Mouse (Mus musculus) lung, postnatal 0 days (tissue): ENCODE results near the gene Pias3. TPM values are rescaled to one million over a fixed set of nuclear protein-coding genes. Genes with fewer than 3 reads are reported as not detected.
"Not testable (repeated sequence)": the region's sequence is repeated elsewhere in the genome, so short reads cannot be mapped to it uniquely, and the experiment has no call there.

Experiments used
- ATAC-seq: fragments of 200-750 bp; cut with Nextera tagmentation; 2 replicates; pipeline ENCODE4 v1.8.0; 2017; ENCODE audit warnings: moderate library complexity
- DNase-seq: peaks from one replicate; pipeline ENCODE4 v3.0.0-alpha.2; 2016; ENCODE audit warnings: low spot score
- H3K27ac ChIP-seq: fragments of 300-500 bp; sonication (generic); 2 replicates; pipeline ENCODE4 v1.5.1; 2014; ENCODE audit warnings: antibody characterized with exemption, mild to moderate bottlenecking, low read length, mixed read lengths
- H3K27me3 ChIP-seq: fragments of 300-500 bp; sonication (generic); replicated peaks from 2 replicates; pipeline ENCODE4 v1.6.1; 2014; ENCODE audit warnings: low read length, mixed read lengths; ENCODE audit not compliant: insufficient read depth
- H3K36me3 ChIP-seq: fragments of 300-500 bp; sonication (generic); 2 replicates; pipeline ENCODE4 v1.6.1; 2014; ENCODE audit warnings: low read length, mixed read lengths; ENCODE audit not compliant: insufficient read depth
- H3K4me1 ChIP-seq: fragments of 300-500 bp; sonication (generic); 2 replicates; pipeline ENCODE4 v1.6.1; 2014; ENCODE audit warnings: antibody characterized with exemption, low read depth, low read length, mixed read lengths; ENCODE audit not compliant: insufficient read depth
- H3K4me2 ChIP-seq: fragments of 300-500 bp; sonication (generic); replicated peaks from 2 replicates; pipeline ENCODE4 v1.6.1; 2014; ENCODE audit warnings: low read depth, mild to moderate bottlenecking, low read length, moderate library complexity, mixed read lengths
- H3K4me3 ChIP-seq: fragments of 300-500 bp; sonication (generic); 2 replicates; pipeline ENCODE4 v1.5.1; 2014; ENCODE audit warnings: low read depth, low read length
- H3K9ac ChIP-seq: fragments of 300-500 bp; sonication (generic); replicated peaks from 2 replicates; pipeline ENCODE4 v1.6.1; 2014; ENCODE audit warnings: low read depth, mild to moderate bottlenecking
- H3K9me3 ChIP-seq: fragments of 300-500 bp; sonication (generic); 2 replicates; pipeline ENCODE4 v1.6.1; 2016; ENCODE audit warnings: low read length, mixed read lengths
- CTCF ChIP-seq: IDR thresholded peaks from 2 replicates; pipeline ENCODE4 v1.5.1; 2016; ENCODE audit warnings: antibody characterized with exemption, mild to moderate bottlenecking
- EP300 ChIP-seq: IDR thresholded peaks from 2 replicates; pipeline ENCODE4 v1.6.1; 2016; ENCODE audit warnings: antibody characterized with exemption, mild to moderate bottlenecking, control low read depth
- WGBS: fragments of 180-500 bp; shearing (Covaris S2); extraction: QIAGEN DNeasy Blood & Tissue Kit; methylation state at CpG from one replicate; pipeline ENCODE4 v1.1.7; 2014; 5-methylcytosine and 5-hydroxymethylcytosine counted together
- polyA plus RNA-seq: library from polyadenylated mRNA; unstranded; fragments of >200 nt; fragmentation: Nextera tagmentation; extraction: Ambion mirVana; gene quantifications from 2 replicates; pipeline ENCODE4 v1.2.1, GENCODE M21; 2015

The Pias3 gene
- polyA plus RNA-seq, 1 experiment from 2014 or later, result 31.1 TPM

DNA sequence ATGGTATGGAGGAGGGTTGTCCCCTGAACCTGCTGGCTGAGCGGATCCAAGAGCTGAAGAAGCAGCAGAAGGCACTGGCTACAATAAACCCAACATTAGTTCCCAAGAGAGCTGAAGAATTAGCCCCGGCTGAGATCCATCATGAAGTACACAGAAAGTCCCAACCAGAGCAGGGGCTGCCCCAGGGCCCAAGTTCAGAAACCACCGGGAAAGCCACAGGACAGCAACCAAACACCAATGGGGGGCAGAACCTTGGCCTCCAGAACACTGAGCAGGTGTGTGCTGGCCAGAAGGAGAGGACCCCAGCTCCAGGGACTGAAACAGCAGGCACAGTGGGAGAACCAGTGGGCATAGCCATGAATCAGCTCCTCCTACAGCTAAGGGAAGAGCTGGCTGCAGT lies 12.7 kb upstream of the Pias3 start:
- no peak for TF ChIP-seq EP300
- no peak for TF ChIP-seq CTCF
- Histone ChIP-seq H3K4me2 (no peak overlapping the region), H3K9ac (no peak overlapping the region), H3K9me3 (no peaks in the 10 kb centered on the region), H3K4me1 (no peaks in the 10 kb centered on the region), H3K36me3 (no peaks in the 10 kb centered on the region), H3K27me3 (peaks cover 8% of the 10 kb centered on the region; the same call in 1 of the 2 replicates), H3K4me3 (no peak overlapping the region), H3K27ac (no peak overlapping the region)
- DNase-seq (no peak), ATAC-seq (no peak)
- WGBS, result 81% methylated on average over 3 of the region's 3 CpGs

DNA sequence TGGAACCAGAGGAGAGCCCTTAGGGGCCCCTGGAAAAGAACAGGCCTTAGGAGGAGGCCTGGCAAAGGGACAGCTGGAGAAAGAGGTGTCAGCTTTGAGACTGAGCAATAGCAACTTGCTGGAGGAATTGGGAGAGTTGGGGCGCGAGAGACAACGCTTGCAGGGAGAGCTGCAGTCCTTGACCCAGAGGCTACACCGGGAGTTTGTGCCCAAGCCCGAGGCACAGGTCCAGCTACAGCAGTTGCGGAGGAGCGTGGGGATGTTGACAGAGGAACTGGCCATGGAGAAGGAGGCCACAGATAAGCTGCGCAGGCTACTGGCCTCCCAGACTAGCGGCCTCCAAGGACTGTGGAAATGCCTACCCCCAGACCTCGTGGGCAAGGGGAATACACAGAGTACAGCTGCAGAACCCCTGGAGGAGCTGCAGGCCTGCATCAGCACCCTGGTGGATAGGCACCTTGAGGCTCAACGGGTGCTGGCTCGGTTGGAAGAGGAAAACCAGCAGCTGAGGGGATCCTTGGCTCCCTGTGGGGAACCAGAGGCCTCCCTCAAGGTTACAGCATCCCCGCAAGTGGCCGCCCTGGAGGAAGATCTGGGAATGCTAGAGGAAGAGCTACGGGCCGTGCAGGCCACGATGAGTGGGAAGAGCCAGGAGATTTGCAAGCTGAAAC lies 11.9 kb upstream of the Pias3 start:
- Histone ChIP-seq H3K9ac (no peak overlapping the region), H3K9me3 (no peaks in the 10 kb centered on the region), H3K4me2 (peak overlapping the region; percentile 43), H3K36me3 (no peaks in the 10 kb centered on the region), H3K4me1 (no peaks in the 10 kb centered on the region), H3K4me3 (peak overlapping the region; percentile 5; the same call in 1 of the 2 replicates), H3K27ac (no peak overlapping the region), H3K27me3 (peaks cover 8% of the 10 kb centered on the region; the same call in 1 of the 2 replicates)
- DNase-seq, result no peak
- TF ChIP-seq CTCF (no peak), EP300 (no peak)
- ATAC-seq, result no peak
- 40% methylated on average over 17 of the region's 17 CpGs for WGBS

DNA sequence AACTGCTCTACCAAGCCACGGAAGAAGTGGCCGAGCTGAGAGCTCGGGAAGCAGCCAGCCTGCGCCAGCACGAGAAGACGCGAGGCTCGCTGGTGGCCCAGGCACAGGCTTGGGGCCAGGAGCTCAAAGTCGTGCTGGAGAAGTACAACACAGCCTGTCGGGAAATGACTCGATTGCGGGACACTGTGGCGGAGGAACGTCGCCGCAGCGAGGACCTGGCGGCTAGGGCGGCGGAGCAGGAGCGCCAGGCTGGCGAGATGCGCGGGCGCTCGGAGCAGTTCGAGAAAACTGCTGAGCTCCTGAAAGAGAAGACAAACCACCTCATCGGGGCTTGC lies 11.4 kb upstream of the Pias3 start:
- Histone ChIP-seq H3K36me3 (no peaks in the 10 kb centered on the region), H3K27me3 (peaks cover 3% of the 10 kb centered on the region; the same call in 1 of the 2 replicates), H3K9me3 (no peaks in the 10 kb centered on the region), H3K9ac (no peak overlapping the region), H3K4me3 (peak overlapping the region; percentile 5; the same call in 1 of the 2 replicates), H3K4me1 (no peaks in the 10 kb centered on the region), H3K27ac (no peak overlapping the region), H3K4me2 (peak overlapping the region; percentile 43)
- DNase-seq, result no peak
- no peak for ATAC-seq
- TF ChIP-seq CTCF (no peak), EP300 (no peak)
- WGBS, result 10% methylated on average over 28 of the region's 28 CpGs

DNA sequence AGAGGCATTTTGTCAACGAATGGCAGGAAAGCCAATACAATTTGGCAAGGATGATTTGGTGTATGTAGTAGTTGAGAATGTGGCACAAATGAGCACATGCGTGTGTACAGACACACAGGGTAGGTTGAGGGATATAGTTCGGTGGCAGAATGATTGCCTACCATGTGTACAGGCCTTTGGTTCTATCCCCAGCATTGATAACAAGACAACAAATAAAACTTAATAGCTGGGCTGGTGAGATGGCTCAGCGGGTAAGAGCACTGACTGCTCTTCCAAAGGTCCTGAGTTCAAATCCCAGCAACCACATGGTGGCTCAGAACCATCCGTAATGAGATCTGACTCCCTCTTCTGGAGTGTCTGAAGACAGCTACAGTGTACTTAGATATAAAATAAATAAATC lies 10.1 kb upstream of the Pias3 start:
- WGBS, result 86% methylated on average over 5 of the region's 5 CpGs
- H3K36me3 ChIP-seq, H3K4me2 ChIP-seq, H3K9ac ChIP-seq, H3K27ac ChIP-seq, H3K4me1 ChIP-seq, DNase-seq, ATAC-seq, H3K9me3 ChIP-seq, H3K27me3 ChIP-seq, H3K4me3 ChIP-seq: not testable (repeated sequence)

DNA sequence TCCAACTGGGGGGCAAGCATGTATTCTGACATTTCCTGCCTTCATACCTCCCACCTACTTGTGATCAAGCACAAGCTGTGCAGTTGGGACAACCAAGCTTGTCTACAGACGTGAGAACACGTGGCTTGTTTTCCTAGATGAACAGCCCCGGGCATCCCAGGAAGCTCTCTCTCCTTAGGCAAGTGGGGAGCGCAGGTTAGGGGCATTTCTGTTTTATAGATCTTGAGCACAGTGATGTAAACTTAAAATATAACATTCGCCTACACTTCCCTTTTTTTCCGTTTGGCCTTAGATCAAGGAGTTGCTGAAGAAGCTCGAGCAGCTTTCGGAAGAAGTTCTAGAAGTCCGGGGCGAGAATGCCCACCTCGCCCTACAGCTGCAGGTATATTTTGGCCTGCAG lies 7.3 kb upstream of the Pias3 start:
- whole genome bisulfite sequencing, result 74% methylated on average over 11 of the region's 11 CpGs
- no peaks in the 10 kb centered on the region for H3K4me1 ChIP-seq
- no peak for ATAC-seq

DNA sequence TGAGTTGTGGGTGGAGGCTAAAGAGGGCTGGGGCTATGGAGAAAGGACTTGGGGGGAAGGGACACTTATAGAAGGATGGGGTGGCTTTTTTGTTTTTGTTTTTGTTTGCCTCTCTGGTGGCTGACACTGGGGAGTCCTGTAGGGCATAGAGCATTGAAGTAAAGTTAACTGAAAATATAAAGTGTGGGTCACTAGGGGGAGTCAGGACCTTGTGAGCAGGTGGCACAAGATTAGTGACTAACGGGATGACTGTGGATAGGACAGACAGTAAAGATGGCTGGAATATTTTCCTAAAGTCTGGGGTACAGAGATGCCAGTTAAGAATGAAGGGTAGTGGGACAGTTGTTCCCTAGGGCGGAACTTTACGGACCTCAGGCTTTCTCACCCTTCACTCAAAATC lies 5.9 kb upstream of the Pias3 start:
- TF ChIP-seq CTCF, result peak; percentile 53
- no peak for TF ChIP-seq EP300
- DNase-seq, result no peak

More for the DNA sequence above, 7.3 kb upstream of the Pias3 start:
- Histone ChIP-seq H3K27ac (no peak overlapping the region), H3K9ac (no peak overlapping the region), H3K4me2 (no peak overlapping the region), H3K9me3 (no peaks in the 10 kb centered on the region), H3K4me3 (no peak overlapping the region), H3K27me3 (0 out of 2 replicates have a peak, but pooled peaks cover 3% of the 10 kb centered on the region), H3K36me3 (no peaks in the 10 kb centered on the region)
- TF ChIP-seq EP300 (no peak), CTCF (no peak)
- no peak for DNase-seq

DNA sequence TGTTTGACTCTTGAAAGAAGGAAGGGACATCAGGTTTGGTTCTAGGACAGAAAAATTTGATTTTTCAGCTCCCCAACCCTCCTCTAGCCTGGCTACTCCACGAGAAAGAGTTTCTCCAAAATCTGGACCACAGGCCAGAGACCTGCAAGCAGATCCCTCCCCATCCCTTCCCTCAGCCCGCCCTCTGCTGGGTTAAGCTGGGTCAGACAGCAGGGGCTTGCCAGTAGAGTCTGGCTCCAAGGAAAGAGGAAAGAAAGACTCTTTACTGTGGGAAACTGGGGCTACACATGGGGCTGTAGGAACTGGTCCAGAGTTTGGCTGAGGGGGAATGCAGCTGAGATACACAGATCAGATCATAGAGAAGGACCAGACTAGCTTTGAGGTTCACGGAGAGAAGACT lies 3.7 kb upstream of the Pias3 start:
- 21% methylated on average over 3 of the region's 3 CpGs for WGBS
- TF ChIP-seq CTCF, result peak; percentile 54
- no peak for TF ChIP-seq EP300

More for the DNA sequence above, 5.9 kb upstream of the Pias3 start:
- no peak overlapping the region for H3K27ac ChIP-seq
- H3K4me3 ChIP-seq, result no peak overlapping the region
- no peak overlapping the region for H3K9ac ChIP-seq
- no peak for ATAC-seq
- H3K36me3 ChIP-seq, result no peaks in the 10 kb centered on the region
- H3K9me3 ChIP-seq, result no peaks in the 10 kb centered on the region
- no peak overlapping the region for H3K4me2 ChIP-seq
- WGBS, result 57% methylated on average over 3 of the region's 3 CpGs
- no peaks in the 10 kb centered on the region for H3K4me1 ChIP-seq
- 0 out of 2 replicates have a peak, but pooled peaks cover 3% of the 10 kb centered on the region for H3K27me3 ChIP-seq

More for the DNA sequence above, 3.7 kb upstream of the Pias3 start:
- ATAC-seq (no peak), DNase-seq (no peak)
- no peak overlapping the region for H3K27ac ChIP-seq
- no peak overlapping the region for H3K4me2 ChIP-seq
- no peak overlapping the region for H3K4me3 ChIP-seq
- no peaks in the 10 kb centered on the region for H3K9me3 ChIP-seq
- peaks cover 4% of the 10 kb centered on the region; the same call in 1 of the 2 replicates for H3K4me1 ChIP-seq
- H3K27me3 ChIP-seq, result no peaks in the 10 kb centered on the region
- no peaks in the 10 kb centered on the region for H3K36me3 ChIP-seq
- no peak overlapping the region for H3K9ac ChIP-seq
